Mouse (Mus musculus) erythroblast, adult 5-6 weeks (primary cell): Measurements from ENCODE around the gene Ankrd27. TPM values are rescaled to one million over a fixed set of nuclear protein-coding genes. Genes with fewer than 3 reads are reported as not detected.
"Not testable (repeated sequence)": the region's sequence is repeated elsewhere in the genome, so short reads cannot be mapped to it uniquely, and the experiment has no call there.

Experiments
- ATAC-seq: replicated peaks from 2 replicates; pipeline ENCODE4 v1.8.0; 2016; ENCODE audit warnings: moderate number of reproducible peaks, mild to moderate bottlenecking, moderate TSS enrichment, inconsistent platforms; ENCODE audit not compliant: poor library complexity, low FRiP score, severe bottlenecking
- total RNA-seq, 2 experiments: library from RNA; stranded (forward) in 1 of 2; stranded (reverse) in 1 of 2; fragments of 150-400 nt in 1 of 2; fragments of 200-764, 138-1000 nt in 1 of 2; gene quantifications; 2 replicates each; pipeline versions ENCODE4 v1.2.3 to v1.2.4; 2015 to 2017; ENCODE audit warnings: low replicate concordance in 2 of 2

Ankrd27 gene
- total RNA-seq (2015; ENCODE audit: low replicate concordance) = 11.5 and 35.4 TPM in 2 replicates
- 12.3 and 20.6 TPM in 2 replicates for total RNA-seq (2017; ENCODE audit: low replicate concordance)

- peak; percentile 95 for ATAC-seq
Measured at GRCm38 (mm10) chr7:35586055-35586905, at the start of gene Ankrd27. Gene Ankrd27, plus strand, starts transcription at chr7:35586244.

- ATAC-seq = no peak
Measured at GRCm38 (mm10) chr7:35537562-35537961, 48.5 kb upstream of the Ankrd27 start, which contains the start of gene Tdrd12. Gene Tdrd12, minus strand, starts transcription at chr7:35537745.

GRCm38 (mm10) chr7:35545881-35546280 lies 40.2 kb upstream of the Ankrd27 start:
- ATAC-seq = peak; percentile 88

GRCm38 (mm10) chr7:35553751-35554604 lies 32.1 kb upstream of the Ankrd27 start:
- no peak for ATAC-seq

- ATAC-seq = peak; percentile 11
Measured at GRCm38 (mm10) chr7:35554605-35555175, 31.4 kb upstream of the Ankrd27 start.

GRCm38 (mm10) chr7:35555224-35556204 lies 30.5 kb upstream of the Ankrd27 start:
- peak; percentile 71 for ATAC-seq

- no peak for ATAC-seq
Measured at GRCm38 (mm10) chr7:35556205-35556603, 29.8 kb upstream of the Ankrd27 start, which contains the start of gene Nudt19. Gene Nudt19, minus strand, starts transcription at chr7:35556304.

- peak; percentile 57 for ATAC-seq
Measured at GRCm38 (mm10) chr7:35556905-35557304, 29.1 kb upstream of the Ankrd27 start.

GRCm38 (mm10) chr7:35557577-35557976 lies 28.5 kb upstream of the Ankrd27 start:
- no peak for ATAC-seq

- ATAC-seq = no peak
Measured at GRCm38 (mm10) chr7:35558681-35559080, 27.4 kb upstream of the Ankrd27 start.

GRCm38 (mm10) chr7:35559838-35560237 lies 26.2 kb upstream of the Ankrd27 start:
- ATAC-seq = peak; percentile 71

GRCm38 (mm10) chr7:35563071-35563470 lies 23.0 kb upstream of the Ankrd27 start:
- ATAC-seq = no peak

- no peak for ATAC-seq
Measured at GRCm38 (mm10) chr7:35564067-35564865, 21.8 kb upstream of the Ankrd27 start.

GRCm38 (mm10) chr7:35564872-35565271 lies 21.2 kb upstream of the Ankrd27 start:
- not testable (repeated sequence) for ATAC-seq

- ATAC-seq = not testable (repeated sequence)
Measured at GRCm38 (mm10) chr7:35565965-35566364, 20.1 kb upstream of the Ankrd27 start.

GRCm38 (mm10) chr7:35569724-35570123 lies 16.3 kb upstream of the Ankrd27 start:
- not testable (repeated sequence) for ATAC-seq

- ATAC-seq = not testable (repeated sequence)
Measured at GRCm38 (mm10) chr7:35570883-35571282, 15.2 kb upstream of the Ankrd27 start.

GRCm38 (mm10) chr7:35579849-35580248 lies 6.2 kb upstream of the Ankrd27 start:
- peak; percentile 78 for ATAC-seq
